Mouse (Mus musculus): ENCODE measurements around the gene Lrig2.

Gene Lrig2

DNA sequence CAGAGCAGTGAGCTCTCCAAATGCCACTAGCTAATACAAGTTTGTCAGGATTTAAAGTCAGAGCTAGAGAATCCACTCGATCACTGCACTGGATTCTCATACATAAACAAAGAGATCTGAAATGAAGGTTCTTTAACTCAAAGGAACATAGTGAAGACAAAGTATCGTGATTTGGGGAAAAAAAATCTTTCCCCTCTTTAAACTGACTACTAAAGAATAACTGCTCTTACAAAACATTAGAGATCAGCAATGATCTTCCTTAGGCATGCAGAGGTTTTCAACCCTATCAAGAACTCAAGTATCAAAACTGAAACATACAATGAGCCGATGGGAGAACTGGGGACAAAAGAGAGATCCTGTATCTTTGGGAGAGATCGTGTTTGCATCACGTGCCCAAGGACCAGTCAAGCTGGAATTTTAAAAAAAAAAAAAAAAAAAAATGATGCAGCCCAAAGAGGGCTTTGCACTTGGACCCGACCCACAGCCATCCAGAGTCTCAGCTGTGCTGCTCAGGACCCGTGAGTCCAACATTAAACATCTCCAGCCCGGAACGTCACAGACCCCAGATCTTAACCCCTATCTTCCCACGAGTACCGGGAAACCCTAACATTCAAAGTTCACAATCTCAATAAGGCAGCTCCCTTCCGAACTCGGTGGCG is 818 bp downstream of the Lrig2 start:
- DNase-seq (ENCODE audit: low read depth, low spot score) = peak; percentile 70

DNA sequence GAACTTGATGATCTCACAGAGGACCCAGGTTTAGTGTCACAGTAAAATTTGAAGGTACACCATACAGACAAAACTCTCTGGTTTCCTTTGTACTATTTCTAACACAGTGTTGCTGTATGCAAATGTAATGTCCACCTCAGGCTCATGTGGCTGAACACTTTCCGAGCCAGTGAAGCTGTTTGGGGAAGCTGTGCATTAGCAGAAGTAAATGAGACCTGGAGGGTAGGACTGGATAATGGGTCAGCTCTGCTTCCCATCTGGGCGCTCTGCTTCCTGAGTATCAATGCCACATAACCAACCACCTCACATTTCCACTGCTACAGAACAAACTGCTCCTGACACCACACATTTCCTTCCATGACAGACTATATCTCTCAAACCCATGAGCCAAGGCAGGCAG is 10.1 kb downstream of the Lrig2 start:
- DNase-seq (ENCODE audit: low read depth, low spot score) = no peak

DNA sequence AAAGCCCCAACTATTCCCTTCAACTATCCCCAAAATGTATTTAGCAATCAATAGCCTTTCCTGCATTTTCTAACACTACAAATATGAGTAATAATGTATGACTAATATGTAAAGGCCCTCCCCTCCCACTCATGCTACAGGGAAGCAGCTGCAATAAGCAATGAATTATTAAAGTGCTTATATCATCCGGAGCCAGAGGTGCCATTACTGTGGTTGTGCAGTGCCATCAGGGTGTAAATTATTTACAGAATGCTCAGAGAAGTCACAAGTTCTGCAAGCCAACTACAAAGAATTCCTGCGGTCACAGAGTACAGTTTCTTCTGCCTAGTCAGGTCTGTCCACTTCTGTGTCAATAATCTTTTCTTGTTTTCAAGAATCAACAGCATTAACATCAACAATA is 10.8 kb downstream of the Lrig2 start:
- no peak for DNase-seq (ENCODE audit: low read depth, low spot score)

DNA sequence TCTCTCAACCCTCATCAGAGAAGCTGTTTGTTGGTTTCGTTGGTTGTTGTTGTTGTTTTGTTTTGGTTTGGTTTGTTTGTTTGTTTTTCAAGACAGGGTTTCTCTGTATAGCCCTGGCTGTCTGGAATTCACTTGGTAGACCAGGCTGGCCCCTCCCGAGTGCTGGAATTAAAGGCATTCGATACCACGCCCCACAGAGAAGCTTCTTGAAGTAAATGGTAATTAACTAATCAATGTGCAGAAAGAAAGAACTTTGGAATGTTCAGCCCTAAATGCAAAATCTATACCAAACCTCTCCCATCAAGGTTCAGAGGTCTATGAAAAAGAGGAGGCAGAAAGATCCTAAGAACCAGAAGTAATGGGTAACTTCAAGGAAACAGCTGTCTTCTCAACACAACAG is 15.5 kb downstream of the Lrig2 start:
- peak; percentile 89 for DNase-seq (ENCODE audit: low read depth, low spot score)

DNA sequence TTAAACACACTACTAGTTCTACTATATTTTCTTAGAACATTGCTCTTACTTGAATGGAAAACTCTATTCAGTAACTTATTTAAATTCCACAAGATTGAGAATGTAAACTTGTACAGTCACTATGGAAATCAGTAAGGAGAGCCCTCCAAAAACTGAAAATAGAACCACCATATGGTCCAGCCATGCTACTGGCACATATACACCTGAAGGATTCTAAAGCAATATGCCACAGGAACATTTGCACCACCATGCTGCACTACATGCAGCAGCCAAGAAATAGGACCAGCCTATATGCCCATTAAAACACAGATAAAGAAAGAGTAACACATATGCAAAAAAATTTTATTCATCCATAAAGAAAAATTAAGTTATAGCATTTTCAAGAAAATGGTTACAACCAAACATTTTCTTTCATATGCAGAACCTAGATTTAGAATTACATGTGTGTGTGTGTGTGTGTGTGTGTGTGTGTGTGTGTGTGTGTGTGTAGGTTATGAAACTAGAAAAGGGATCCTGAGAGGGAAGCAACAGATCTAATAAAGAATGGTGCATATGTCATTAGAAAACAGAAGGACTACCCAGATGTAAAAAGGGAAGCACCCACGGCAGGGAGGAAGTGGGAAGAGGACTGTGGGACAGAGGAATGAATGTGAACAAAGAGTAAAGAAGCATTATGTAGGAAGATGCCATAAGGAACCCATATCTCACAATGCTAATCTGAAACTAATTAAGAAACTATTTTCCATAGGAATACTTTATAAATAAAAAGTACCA is 30.6 kb downstream of the Lrig2 start:
- DNase-seq (ENCODE audit: low read depth, low spot score) = no peak

DNA sequence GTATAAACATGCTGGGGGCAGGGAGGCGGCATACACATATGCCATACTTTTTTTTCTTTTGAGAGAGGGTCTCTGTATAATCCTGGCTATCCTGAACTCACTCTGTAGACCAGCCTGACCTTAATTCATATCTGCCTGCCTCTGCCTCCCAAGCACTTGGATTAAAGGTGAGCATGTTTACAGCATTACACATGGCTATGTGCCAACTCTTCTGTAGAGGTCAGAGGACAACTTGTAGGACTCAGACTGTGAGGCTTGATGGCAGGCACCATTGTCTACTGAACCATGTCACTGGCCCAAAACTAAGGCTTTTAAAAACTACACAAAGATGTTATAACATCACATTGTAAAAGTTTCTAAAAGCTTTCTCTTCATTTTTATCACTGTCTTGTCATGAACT is 33.7 kb downstream of the Lrig2 start:
- no peak for DNase-seq (ENCODE audit: low read depth, low spot score)

DNA sequence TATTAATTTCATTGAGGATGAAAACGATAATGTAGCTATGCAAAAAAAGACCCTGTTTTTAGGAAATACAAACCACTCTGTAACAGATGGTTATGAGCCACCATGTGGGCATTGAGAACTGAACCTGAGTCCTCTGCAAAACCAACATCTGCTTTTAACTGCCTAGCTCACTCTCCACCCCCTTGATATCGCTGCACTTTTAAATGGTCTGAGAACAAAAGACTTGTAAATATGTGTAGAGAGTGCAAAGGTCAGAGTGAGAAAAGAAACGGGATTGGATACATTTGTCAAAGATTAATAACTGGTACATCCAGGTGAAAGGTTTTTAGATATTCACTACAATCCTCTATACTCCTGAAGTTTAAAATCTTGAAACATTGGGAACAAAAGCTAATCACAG is 42.3 kb downstream of the Lrig2 start:
- DNase-seq (ENCODE audit: low read depth, low spot score) = no peak

DNA sequence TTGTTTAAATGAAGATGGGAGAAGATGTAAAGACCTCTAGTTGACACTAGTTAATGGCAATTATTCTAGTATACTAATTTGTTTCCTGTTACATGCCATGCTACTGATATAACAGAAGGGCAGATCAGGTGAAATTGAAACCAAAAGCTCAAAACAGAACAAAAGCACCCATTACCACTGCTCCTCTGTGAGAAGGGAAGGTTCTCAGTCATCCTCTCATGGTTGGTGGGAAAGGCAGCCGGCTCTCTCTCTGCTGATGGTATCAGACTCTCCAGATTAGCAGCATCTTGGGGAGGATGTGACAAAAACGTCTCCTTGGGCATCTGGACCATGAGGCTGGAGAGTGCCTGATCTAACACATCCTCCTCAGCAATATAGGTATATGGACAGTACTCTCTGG is 50.5 kb downstream of the Lrig2 start:
- DNase-seq (ENCODE audit: low read depth, low spot score) = no peak

DNA sequence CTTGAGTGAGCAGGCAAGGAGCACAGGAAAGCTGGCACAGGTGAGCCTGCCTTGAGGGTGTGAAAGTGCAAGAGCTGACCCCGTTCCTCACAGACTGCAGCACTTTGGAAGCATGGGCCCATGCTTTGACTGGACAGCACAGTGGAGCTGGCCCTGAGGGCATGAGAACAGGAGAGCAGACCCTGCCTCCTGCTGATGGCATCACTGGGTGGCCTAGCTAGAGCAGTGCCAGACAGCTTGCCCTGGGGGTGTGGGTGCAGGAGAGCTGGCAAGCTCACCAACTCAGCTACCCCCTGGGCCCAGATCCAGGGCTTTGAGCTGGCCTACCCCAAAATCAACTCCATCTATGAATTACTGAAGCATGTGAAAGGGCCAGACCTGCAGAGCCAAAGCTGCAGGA is 53.1 kb downstream of the Lrig2 start:
- DNase-seq (ENCODE audit: low read depth, low spot score) = no peak

DNA sequence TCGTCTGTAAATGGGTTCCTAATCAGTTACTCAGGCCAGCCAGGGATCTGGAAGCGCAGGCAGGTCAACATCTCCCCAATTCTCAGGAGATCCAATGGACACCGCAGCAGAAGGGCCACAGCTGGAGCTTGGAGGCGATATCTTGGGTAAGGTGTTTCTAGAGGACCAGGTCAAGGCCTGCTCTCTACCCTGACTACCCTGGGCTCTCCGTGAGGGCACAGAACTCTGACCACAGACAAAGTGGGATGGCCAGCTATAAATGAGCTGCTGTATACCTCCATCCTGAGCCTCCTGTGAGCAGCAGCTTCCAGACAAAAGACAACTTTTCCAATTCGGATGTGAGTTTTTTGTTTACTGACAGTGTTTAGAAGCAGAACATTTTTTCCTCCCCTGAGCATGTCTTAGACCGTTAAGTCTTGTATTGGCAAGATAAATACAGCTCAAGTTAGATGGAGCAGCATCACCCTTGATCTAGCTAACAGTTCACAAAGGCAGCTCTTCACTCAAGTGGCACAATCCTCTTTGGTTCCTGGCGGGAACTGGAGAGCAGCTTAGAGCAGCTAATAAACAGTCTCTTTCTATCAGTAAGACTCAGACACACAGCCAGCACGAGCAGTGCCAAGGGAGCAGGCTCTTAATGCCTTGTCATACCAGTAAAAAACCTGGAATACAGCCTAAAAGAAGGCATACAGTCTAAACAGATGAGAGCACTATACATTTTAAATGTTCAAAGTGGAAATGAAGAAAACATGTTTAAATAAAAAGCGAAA is 56.0 kb downstream of the Lrig2 start:
- no peak for DNase-seq (ENCODE audit: low read depth, low spot score)

DNA sequence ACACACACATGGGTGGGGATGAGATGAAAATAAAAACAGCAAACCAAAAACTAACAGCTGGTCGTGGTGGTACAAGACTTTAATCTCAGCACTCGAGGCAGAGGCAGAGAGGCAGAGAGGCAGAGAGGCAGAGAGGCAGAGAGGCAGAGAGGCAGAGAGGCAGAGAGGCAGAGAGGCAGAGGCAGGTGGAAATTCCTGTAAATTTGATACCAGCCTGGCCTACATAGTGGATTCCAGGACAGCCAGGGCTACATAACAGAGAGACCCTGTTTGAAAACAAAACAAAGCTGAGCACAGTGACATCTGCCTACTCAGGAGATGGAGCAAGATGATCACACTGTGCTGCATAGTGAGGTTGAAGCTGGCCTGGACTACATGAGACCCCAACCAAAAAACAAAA is 64.5 kb downstream of the Lrig2 start:
- no peak for DNase-seq (ENCODE audit: low read depth, low spot score)

DNA sequence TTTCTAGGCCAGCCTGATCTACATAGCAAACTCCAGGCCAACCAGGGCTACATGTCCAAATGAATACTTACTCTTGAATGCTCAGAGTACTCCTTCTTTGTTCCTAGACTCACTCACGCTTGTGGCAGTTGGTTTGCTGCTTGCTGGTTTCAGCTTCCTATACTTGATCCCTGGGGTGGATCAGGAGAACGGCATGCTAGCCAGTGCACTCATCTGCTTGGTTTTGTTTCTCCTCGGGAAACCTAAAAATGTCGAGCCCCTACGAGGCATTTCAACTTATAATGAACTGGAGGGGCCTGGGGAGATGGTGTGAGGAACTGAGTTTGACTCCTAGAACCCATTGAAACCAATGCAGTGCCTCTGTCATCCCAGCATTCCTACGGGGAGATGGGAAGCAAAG is 65.0 kb downstream of the Lrig2 start:
- no peak for DNase-seq (ENCODE audit: low read depth, low spot score)

DNA sequence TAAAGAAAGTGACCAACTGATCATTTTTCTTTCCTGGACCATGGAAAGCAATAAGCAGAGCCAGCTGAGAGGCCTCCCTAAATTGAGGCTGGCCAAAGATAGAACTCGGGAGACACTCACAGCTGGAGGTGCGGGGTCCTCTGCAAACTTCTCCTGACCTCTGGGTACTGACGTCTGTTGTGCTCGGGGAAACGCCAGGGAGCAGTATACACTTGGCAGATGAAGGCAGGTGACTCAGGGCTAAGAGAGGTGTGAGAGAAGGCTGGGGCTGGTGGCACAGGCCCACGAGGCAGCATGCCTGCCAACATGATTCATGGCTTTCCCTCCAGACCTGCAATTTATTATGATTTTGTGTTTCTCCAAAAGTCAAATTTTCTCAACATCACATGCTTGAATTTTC is 66.1 kb downstream of the Lrig2 start:
- no peak for DNase-seq (ENCODE audit: low read depth, low spot score)

DNA sequence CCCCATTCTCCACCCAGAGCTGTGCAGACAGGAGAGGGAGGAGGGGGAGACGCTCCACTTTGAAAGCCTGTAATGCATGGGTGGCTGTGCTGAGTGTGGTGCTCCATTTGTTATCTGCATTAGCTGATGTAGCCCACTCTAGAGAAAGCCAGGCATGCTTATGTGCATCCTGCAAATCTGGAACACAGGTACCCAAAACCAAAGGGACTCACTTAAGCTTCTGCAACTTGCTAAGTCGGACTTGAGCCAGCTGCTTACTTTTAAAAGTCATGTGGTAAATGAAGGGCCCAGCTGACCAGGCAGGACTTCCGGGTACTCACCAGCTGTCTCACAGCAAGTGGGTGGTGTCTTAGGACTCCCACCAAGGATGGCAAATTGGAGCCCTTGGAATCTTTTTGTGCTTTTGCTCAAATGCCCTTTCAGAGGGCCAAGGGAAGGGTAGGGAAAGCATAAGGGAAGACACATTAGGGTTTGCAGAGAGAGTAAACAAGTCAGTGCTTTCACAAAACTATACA is 66.7 kb downstream of the Lrig2 start:
- no peak for DNase-seq (ENCODE audit: low read depth, low spot score)

DNA sequence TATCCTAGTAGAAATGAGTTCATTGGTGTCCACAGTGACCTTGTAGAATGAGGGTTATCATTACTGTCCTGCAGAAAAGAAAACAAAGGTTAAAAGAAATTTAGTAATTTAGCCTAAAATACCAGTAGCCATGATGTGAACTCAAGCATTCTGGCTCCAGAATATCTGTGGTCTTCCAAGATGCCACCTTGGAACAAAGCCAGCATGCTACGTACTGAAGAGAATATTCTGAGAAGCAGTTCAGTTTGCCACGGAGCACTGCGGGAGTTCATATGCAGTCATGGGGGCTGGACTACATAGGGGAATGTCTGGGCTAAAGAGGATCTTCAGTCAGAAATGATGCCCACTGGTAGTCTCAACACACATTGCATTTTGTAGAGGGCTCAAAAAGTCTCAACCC is 67.6 kb downstream of the Lrig2 start:
- DNase-seq (ENCODE audit: low read depth, low spot score) = no peak

DNA sequence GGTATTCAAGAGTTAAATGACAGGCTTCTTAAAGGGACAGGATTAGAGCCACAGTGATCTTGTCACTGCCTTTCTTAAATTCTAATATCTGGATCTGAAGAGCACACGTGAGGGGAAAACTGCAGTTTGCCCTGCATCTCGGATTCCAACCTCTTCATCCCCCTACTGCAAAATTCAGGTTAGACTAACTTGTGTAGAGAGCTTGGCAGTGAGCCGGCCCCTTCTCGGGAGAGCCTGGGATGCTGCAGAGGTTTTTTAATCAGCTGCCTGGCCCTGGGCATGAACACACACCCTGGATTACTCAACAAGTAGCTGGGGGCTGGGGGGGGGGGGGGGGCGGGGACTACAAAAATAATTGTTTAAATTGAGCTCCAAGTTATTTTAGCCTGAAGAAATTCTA is 69.4 kb downstream of the Lrig2 start:
- DNase-seq (ENCODE audit: low read depth, low spot score) = no peak

DNA sequence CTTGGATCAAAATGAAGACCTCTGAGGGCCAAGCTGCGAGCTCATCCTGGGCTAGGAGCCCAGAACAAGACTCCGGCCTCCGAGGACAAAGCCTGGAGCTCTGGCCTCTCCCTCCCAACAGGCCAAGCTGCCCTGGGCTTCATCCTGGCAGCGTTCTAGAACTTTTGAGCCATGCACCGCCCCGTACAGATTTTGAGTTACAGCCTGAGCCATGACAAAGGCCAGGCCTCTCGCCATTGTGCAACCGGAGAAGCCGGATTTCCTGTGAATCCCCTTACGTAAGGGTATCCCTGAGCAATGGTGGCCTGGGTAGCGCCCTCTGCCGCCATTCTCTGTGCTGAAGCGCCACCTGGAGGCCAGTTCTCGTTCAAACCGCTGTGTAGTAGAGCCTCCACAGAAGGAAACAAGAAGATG is 69.8 kb downstream of the Lrig2 start:
- DNase-seq (ENCODE audit: low read depth, low spot score) = peak; percentile 92

DNA sequence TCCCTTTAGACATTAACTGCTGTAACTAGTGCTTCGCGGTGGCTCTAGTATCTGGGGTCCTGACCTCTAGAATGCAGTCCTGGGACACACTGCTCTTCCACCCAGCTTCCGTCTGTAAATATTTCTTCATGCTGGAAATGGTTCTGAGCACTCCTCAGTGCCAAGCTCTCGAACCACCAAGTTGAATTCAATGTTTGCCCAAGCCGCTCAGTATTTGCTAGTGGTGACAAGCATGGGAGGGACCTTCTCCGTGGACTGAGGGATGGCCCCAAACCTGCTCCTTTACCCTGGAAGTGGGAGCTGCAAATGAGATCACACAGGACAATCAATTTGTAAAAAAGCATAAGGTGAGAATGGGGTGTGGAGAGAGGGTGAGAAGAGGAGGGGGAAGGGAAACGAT is 70.3 kb downstream of the Lrig2 start:
- peak; percentile 15 for DNase-seq (ENCODE audit: low read depth, low spot score)

DNA sequence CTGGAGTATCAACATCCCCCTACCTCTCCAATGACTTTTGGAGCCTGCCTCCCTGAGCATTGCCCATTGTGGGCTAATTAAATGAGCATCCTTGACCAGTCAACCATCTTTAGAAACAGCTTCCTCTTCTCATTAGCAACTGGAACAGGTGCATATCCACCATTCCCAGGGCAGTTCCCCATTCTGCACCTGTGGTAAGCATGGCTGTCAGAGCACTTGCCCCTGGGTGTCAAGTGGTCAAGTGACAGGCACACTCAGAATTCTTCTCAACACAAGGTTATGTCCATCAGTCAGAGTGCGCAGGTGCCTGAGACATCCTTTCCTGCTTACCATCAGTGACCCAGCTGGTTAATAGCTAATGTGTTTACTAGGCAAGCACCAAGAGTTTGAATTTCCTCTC is 72.9 kb downstream of the Lrig2 start:
- no peak for DNase-seq (ENCODE audit: low read depth, low spot score)

DNA sequence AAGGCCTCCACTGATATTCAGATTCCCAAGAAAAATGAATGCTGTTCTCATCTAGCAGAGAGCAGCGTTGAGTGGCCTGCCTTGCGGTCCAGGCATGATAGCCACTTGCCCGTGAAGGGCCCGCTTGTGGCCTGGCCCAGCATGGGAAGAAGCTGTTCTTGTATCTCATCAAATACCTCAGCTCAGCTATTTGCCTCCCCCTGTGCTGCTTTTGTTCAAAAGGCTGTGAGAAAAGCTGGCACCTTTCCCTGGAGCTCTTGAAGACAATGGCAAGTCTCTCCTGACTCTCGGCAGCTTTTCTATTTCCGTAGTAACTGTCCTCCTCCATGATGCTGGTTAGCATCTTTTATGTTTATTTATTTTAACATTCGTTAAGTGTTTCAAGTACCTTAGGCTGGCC is 74.1 kb downstream of the Lrig2 start:
- peak; percentile 65 for DNase-seq (ENCODE audit: low read depth, low spot score)

DNA sequence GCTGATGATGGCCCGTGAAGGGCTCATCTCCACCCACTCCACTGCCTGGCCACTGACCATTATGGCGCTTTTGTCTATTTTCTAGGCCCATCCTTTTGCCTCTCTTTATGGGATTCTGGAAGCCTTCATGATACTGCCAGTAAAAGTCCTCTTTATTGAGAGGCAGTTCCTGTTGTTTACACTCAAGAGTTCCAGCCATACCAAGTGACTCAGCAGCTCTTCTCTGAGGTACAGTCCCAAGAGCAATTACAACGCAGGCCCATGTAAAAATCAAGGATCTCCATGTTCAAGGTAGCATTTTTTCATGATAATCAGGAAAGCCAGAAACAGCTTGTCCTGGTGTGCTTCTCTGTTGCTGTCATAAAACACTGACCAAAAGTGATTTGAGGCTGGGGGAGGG is 75.8 kb downstream of the Lrig2 start:
- DNase-seq (ENCODE audit: low read depth, low spot score) = no peak

DNA sequence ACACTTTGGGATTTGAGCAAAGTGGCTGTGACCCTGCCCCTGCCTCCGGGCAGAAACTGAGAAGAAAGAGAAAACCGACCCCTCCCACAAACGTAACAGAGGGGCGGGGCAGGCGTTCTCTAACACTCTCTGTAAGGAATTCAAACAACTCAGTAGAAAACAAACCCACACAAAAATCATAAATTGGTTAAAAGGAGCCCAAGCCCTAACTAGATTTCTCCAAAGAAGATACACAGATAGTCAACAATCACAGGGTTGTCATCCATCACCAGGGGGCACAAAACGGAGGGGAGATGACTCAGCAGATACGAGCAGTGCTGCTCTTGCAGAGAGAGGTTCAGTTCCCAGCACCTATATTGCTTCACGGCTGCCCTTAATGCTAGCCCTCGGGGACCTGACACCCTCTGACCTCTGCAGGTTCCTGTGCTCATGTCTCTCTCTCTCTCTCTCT is 77.4 kb downstream of the Lrig2 start:
- DNase-seq (ENCODE audit: low read depth, low spot score) = peak; percentile 81
